Mouse (Mus musculus) c-Kit-positive CD71-positive TER-119-positive erythroid progenitor cells, embryonic 14.5 days (primary cell): ENCODE results near the gene Timm22.
A peak's percentile ranks its signal among the peaks of the same experiment; 100 is the strongest.

Experiments used
- DNase-seq: peaks from one replicate; pipeline ENCODE4 v3.0.0-alpha.2; 2013; ENCODE audit warnings: low spot score

The Timm22 gene

GRCm38 (mm10) chr11:76436009-76436408 is 29.3 kb downstream of the Timm22 start:
- DNase-seq: no peak

- DNase-seq: no peak
These were observed 30.2 kb downstream of the Timm22 start for GRCm38 (mm10) chr11:76436864-76437437.

GRCm38 (mm10) chr11:76439666-76440065 is 32.9 kb downstream of the Timm22 start:
- no peak for DNase-seq

- no peak for DNase-seq
These were observed 38.7 kb downstream of the Timm22 start for GRCm38 (mm10) chr11:76445459-76445858.

GRCm38 (mm10) chr11:76446251-76446650 is 39.5 kb downstream of the Timm22 start:
- DNase-seq: peak; percentile 37

- DNase-seq: no peak
These were observed 42.9 kb downstream of the Timm22 start for GRCm38 (mm10) chr11:76449520-76450201.

- no peak for DNase-seq
These were observed 43.4 kb downstream of the Timm22 start for GRCm38 (mm10) chr11:76450202-76450561.

- peak; percentile 53 for DNase-seq
These were observed 47.7 kb downstream of the Timm22 start for GRCm38 (mm10) chr11:76454492-76454891.

GRCm38 (mm10) chr11:76456233-76456632 is 49.5 kb downstream of the Timm22 start:
- DNase-seq: peak; percentile 59

GRCm38 (mm10) chr11:76456897-76457296 is 50.1 kb downstream of the Timm22 start:
- no peak for DNase-seq

GRCm38 (mm10) chr11:76458730-76459129 is 52.0 kb downstream of the Timm22 start:
- DNase-seq: no peak

- no peak for DNase-seq
These were observed 52.7 kb downstream of the Timm22 start for GRCm38 (mm10) chr11:76459489-76459888.

- no peak for DNase-seq
These were observed 54.4 kb downstream of the Timm22 start for GRCm38 (mm10) chr11:76461201-76461600.

GRCm38 (mm10) chr11:76461696-76462095 is 54.9 kb downstream of the Timm22 start:
- DNase-seq: no peak

GRCm38 (mm10) chr11:76465879-76466278 is 59.1 kb downstream of the Timm22 start:
- no peak for DNase-seq
